Mouse (Mus musculus): ENCODE measurements around the gene Slc36a2.
A peak's percentile ranks its signal among the peaks of the same experiment; 100 is the strongest.

The Slc36a2 gene

DNA sequence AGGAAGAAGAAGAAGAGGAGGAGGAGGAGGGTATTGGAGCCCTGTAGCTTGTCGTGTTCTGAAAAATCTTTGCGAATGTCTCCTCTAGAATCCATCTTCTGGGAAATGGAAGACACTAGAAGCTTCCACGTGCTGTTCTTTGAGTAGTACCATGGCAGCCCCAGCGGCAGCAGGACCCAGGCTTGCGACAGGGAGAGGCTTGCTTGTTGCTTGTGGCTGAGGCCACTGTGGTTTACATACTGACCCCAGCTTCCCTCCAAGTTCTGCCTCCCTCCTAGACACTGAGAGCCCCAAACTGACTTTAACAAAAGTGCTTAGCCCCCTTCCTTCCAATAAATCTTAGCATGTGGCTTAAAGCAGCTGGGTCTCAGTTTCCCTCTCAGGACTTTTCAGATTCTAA, 631 bp downstream of the Slc36a2 start:
- no peak for DNase-seq (ENCODE audit: low spot score)

DNA sequence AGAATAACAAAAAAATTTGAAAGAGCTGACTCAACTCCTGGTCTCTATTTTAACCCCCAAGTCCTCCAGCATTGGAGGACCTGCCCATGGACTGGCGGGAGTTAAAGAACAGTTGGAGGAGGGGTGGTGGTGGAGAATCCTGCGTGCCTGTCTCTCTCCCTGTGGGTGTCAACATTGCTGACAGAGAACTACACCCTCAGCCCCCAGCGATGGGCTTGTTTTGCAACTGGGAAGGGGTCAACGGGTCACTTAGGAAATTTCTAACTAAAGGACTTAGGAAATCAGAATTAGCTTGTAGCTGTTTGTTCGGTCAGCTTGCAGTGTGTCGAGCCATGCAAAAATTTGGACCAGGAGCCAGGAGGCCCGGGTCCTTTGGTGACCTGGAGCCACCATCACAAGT, 1.8 kb downstream of the Slc36a2 start:
- no peak for DNase-seq (ENCODE audit: low spot score)

DNA sequence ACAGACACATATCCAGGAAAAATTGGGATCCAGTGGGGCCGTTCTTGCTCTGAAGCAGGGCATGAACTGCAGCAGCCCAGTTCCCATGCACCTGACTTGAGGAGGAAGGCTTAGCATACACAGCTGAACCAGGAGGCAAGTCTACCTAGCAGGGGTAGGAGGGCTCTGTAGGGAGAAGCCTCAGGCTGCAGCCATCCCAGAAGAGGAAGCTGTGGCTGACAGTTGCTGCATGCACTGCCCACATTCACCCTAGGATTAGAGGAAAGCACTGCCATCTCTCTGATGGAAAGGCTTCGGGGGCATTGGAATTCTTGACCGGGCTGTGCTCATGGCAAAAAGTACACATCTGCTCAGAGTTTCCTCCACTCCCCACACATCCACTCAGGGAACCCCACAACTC, 5.0 kb downstream of the Slc36a2 start:
- DNase-seq (ENCODE audit: low spot score) = no peak

DNA sequence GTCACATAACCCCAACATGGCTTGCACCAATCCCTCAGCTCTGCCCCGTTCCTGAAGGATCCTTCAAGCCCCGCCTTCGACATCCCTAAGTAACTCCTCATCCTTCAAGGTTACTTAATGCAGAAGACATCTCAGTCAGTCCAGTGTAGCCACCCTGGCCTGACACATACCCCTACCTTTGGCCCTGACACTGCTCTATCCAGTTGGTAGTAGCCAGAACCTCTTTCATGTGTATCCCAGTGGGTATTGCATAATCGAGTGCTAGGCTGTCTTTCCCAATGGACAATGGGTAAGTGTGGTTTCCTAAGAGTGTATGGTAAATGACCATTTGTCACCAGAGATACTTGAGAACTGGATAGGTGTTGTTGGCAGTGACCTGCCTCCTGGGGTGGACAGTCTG, 6.0 kb downstream of the Slc36a2 start:
- no peak for DNase-seq (ENCODE audit: low spot score)

DNA sequence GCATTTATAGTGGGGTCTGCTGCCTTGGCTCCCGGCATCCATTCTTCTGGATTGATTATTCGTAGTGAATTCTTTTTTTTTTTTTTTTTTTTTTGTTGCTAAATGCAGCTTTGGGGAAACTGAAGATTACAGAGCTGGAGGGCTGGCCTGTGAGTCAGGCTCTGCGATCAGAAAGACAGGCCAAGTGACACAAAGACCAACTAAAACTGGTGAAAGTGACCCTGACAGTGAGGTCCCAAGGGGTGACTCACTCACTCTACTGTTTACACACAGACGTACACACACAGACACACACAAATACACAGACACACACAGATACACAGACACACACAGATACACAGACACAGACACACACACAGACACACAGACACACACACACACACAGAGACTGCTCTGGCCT, 14.4 kb downstream of the Slc36a2 start:
- no peak for DNase-seq (ENCODE audit: low spot score)

DNA sequence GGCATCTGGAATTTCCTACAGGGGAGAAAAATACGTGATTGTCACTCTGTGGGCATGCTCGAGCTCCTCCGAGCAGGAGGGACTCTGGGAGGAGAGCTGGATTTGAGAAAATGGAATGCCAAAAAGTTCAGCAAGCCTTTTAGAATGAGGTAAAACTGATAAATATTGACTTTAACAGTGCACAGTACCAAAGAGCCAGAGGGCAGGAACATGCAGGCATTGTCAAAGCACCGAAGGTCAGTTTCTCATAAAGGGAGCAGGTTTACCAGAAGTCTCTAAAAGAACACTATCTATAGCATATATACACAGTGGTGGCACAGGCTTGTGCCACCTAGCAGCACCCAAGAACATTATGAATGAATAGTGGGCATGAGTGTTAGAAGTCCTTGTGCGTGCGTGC, 16.0 kb downstream of the Slc36a2 start:
- DNase-seq (ENCODE audit: low spot score) = no peak

DNA sequence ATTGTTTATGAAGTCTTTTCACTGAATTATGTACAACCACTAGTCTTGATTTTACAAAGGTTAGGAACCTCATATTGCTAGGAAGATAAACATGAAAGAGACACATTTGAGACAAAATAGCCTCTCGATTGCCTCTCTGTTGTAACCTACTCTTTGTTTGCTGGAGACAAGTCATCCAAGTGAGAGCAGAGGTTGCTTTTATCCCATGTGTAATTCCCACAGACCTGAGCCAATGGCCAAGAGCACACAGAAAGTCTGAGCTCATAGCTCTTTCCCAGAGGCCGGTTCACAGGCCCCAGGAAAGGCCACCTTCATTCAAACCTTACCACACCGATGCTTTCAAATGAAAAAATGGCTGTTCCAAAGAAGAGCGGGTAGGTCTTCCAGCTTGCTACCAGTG, 16.4 kb downstream of the Slc36a2 start:
- no peak for DNase-seq (ENCODE audit: low spot score)

DNA sequence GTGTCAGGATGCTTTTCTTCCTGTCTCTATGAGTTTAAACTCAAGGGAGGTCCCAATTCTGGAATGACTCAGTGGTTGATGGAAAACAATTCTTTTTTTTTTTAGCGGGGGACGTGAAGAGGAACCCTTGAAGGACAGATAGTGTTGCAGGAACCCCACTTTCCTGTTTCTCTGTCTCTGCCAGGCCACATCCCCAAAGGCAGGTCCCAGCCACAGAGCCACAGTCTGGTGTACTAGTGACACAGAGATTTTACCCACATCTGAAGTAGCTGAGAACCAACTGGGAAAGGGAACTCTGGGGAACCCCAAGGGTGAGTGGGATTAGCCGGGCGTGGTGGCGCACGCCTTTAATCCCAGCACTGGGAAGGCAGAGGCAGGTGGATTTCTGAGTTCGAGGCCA, 19.1 kb downstream of the Slc36a2 start:
- no peak for DNase-seq (ENCODE audit: low spot score)

DNA sequence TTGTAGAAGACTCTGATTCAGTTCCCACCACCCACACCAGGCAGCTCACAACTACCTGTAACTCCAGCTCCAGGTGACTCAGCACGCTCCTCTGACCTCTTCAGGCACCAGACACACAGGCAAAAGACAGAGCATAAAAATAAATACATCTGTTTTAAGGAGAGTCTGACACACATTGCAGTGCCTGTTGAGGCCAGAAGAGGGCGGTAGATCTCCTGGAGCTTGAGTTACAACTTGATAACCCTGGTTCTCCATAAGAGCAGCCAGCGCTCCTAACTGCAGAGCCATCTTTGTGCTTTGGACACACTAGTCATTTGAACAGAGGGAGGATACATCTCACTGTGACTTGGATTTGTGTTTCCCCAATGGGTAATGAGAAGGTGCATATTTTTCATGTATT, 20.2 kb downstream of the Slc36a2 start:
- DNase-seq (ENCODE audit: low spot score) = peak; percentile 58

DNA sequence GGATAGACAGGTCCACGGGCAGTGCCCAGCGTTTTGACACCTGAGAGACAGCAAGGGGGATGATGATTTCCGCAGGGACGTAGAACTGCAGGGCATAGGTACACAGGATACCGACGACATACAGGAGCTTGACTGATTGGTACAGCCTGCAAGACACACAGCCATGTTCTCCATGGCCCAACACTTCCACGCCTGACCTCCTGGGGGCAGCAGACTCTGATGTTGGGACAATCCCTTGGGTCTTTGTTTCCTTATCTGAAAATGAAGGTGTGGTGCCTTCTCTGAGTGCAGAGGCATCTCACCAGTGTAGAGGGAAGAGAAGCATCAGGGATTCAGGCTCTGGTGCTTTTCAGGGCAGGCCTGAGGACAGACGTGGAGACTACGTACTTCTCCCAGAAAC, 22.2 kb downstream of the Slc36a2 start:
- DNase-seq (ENCODE audit: low spot score) = peak; percentile 61

DNA sequence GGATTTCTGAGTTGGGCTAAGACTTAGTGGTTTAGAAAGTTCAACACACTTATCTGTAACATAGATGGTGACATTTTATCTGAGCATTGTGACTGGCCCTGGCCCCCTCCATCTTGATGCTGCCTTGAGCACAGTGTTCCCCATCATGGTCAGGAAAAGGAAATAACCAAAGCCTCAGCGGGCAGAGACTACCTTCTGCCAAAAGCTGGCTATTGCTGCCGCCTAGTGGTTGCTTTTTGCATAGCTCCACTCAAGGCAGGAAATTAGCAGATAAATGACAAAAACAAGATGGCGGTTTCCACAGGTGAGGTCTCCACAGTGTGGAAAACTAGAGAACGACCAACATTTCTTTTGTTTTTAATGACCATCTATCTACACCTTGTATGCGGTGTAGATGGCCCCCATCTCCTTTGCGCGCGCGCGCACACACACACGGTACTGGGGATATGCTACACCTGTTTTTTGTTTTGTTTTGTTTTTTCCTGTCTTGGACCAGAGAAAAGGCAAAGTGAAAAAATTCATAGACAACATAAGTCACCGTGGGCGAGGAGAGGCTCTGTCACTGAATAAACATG, 26.0 kb downstream of the Slc36a2 start:
- DNase-seq (ENCODE audit: low spot score) = peak; percentile 83

DNA sequence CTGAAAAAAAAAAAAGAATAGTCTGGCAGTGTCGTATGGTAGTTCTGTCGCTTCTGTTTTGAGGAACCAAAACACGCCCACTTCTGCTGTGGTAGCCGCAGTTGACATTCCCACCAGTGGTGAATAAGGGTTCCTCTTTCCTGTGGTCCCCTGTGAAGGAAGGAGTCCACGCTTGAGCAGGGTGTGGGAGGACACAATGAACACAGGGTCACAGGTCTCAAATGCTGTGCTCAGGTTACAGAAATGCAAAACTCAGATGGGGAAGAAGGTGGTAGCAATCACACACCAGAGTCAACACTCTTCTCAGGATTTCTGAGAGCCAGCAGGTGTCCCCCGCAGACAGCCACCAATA, 29.8 kb downstream of the Slc36a2 start:
- no peak for DNase-seq (ENCODE audit: low spot score)

DNA sequence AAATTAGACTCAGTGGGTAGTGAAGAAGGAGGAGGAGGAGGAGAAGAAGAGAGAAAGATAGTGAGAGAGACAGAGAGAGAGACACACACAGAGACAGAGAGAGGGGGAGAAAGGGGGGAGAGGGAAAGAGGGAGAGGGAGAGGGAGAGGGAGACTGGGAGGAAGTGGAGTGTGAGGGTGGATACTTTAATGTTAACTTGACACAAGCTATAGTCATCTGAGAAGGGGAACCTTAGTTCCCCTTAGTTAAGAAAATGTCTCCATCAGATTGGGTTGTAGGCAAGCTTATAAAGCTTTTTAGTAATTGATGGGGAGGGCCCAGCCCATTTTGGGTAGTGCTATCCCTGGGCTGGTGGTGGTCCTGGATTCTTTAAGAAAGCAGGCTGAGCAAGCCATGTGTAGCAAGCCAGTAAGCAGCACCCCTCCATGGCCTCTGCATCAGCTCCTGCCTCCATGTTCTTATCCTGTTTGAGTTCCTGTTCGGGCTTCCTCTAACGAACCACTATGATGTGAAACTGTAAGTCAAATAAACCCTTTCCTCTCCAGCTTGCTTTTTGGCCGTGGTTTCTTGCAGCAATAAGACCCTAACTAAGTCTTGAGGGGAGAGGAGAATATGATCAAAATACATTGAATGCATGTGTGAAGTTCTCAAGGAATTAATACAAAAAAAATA, 30.3 kb downstream of the Slc36a2 start:
- no peak for DNase-seq (ENCODE audit: low spot score)

DNA sequence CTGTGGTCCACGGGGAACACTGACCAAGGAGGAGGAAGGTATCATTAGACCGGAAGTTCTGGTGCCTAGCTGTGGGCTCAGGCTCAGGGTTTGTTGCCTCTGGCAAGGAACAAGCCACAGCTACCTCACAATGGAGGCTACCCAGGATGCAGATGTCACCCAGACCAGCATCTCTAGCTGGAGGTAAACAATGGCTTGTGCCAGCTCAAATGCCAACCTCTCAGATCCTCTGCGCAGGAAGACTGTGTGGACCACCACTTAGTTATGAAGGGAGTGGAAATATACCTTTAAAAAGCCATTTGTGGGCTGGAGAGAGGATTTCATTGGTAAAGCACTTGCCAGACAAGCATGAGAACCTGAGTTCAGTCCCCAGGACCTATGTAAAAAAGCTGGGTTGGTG, 33.3 kb downstream of the Slc36a2 start, which contains the start of gene Slc36a3:
Gene Slc36a3, minus strand, starts transcription at position 101 of the 400 bp plus-strand sequence.
- DNase-seq (ENCODE audit: low spot score) = no peak

DNA sequence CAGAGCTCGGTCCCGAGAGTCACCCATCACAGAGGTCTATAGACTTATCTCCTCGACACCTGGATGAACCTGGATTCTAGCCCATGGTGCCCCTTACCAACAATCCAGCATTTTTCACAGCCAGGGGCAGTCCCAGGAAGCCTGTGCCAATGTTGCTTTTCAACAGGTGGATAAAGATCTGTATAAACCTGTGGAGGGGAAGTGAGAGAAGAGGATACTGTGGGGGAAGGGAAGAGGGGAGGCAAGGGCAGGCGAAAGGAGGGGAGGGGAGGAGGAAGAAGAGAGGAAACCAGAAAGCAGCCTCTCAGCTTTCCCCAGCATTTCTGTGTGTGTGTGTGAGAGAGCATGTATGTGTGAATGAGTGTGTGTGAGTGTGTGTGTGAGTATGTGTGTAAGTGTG, 36.4 kb downstream of the Slc36a2 start:
- DNase-seq (ENCODE audit: low spot score) = no peak

DNA sequence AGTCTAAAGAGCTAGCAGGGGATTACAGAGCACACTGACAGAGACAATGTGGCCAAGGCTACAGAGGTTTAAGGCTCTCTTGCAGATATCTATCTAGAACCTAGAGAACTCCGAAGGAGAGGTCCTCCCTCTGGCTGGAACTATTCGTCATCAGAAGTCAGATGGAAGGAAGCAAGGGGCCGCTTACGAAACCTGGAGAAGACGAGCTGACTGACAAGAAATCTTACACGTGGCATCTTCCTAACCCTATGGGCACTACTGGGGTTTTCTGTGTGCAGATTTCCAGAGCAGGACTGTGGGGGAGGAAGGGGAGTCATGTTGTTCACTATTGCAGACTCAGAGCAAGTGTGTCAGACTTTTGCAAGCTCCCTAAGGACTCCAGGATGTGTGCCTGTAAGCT, 37.5 kb downstream of the Slc36a2 start:
- no peak for DNase-seq (ENCODE audit: low spot score)

DNA sequence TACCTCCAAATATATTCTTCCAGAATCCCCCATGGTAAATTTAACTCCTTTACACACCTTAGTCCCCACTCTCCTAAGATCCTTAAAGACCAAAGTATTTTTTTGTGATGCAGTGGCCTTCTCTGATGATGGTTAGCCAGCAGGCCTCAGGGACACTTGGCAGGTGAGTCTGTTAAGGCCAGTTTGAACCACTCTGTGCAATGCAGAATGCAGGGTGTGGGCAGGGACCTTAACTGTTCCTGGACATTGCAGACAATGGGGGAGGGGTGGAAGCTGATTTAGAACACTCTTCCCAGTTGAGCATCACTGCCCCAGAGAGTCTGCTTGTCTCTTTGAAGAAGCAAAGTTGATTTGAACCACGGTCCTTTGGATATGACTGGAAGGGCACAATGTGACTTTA, 38.0 kb downstream of the Slc36a2 start:
- DNase-seq (ENCODE audit: low spot score) = no peak

DNA sequence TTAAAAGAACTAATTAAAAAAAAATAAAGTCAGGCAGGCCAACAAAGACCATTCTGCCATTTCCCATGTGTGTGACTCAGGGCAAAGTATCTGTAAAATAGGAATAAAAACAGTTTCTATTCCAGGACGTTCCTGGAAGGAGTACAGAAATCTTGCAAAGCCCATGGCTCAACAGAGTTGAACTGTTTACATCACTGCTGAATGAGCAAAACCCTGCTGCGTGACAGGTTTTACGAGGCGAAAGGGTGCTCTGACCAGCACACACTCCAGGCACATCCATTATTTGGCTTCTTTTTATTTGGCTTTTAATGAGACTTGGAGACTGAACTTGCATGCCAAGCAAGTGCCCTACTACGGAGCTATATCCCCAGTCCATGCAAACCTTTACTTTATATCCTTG, 40.9 kb downstream of the Slc36a2 start:
- DNase-seq (ENCODE audit: low spot score) = no peak

DNA sequence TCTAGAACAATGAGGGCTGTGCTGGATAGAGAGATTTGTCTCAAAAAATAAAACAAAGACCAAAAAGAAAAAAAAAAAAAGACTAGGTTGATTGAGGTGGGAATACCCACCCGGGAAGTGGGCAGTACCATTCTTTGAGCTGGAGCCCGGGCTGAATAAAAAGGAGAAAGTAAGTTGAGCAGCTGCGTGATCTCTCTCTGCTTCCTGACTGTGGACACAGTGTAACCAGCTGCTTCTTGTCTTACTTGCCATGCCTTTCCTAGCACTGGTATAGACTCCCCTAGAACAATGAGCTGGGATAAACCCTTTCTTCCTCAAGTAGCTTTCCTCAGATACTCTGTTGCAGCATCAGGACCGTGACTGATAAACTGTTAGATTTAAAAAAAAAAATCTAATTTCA, 43.4 kb downstream of the Slc36a2 start:
- no peak for DNase-seq (ENCODE audit: low spot score)

DNA sequence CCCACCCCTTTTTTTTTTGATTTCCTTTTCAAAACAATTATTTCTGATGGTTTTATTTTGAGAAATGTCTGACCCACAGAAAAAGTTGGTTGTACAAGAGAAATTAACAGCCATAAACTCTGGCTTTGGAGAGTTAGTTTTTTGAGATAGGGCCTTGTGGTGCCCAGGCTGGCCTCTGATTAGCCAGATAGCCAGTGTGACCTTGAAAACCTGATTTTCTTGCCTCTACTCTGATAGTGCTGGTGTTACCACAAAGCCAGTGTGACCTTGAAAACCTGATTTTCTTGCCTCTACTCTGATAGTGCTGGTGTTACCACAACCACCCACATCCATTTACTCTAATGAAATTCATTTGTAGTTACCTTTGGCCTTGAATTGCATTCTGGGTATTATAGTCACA, 47.2 kb downstream of the Slc36a2 start:
- DNase-seq (ENCODE audit: low spot score) = no peak

DNA sequence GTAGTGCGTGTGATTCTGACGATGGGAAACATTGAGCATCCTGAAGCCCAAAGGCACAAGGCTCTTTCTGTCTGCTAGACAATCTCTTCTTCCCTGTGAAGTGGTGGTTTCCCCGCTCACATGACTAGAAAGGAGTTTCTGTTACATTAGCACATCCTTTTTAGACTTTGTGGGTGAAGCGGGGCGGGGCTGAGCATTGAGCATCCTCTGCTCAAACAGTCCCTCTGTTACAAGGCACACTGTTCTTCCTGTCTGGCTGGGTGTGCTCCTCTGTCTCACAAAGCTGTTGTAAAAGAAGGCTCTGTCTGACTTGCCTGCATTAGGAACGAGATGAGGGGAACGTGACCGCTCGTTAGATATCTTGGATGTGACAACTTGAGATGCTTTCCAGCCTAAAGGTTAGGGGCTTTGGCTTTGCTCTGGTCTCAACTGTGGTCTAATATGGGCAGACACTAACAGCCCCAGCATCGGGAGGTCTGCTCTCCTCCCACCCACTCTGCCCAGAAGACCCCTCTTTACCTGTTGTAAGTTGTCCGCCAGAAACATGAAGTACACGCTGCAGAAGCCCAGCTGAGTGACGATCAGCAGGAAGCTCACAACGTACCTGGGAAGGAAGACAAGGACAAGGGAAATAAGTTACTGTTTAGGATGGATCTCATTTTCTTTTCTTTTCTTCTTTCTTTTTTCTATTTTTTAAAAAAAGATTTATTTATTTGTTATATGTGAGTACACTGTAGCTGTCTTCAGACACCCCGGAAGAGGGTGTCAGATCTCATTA, 47.9 kb downstream of the Slc36a2 start:
- DNase-seq (ENCODE audit: low spot score) = no peak

DNA sequence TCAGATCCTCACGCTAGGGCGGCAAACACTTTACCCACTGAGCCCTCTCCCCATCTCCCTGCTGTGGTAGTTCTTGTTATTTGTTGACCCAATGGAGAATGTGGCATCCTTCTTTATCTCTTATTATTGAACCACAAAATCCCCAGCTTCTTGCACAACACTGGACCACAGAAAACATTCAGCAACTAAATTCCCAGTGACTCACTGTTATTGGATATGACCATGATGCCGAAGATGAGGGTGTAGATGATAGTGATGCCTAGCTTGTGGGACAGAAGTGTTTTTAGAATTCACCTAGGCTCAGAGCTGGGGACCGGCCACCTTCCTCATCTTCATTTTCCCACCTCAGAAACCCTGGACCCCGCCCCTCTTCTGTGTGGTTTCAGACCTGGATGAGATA, 50.0 kb downstream of the Slc36a2 start:
- DNase-seq (ENCODE audit: low spot score) = no peak

DNA sequence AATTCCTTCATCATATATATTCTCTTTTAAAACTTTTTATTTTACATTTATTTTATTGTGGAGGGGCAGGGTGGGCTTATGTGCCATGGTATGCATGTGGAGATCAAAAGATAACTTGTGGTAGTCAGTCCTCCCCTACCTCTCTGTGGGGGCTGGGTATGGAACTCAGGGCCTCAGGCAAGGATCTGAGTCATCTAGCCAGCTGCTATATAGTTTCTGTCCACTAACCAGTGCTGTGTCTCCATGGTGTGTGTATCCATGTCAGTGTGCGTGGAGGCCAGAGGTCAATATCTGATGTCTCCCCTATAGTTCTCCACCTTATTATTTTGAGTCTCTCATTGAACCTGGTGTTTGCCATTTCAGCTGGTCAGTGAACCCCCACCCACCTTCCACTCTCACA, 50.5 kb downstream of the Slc36a2 start:
- no peak for DNase-seq (ENCODE audit: low spot score)

DNA sequence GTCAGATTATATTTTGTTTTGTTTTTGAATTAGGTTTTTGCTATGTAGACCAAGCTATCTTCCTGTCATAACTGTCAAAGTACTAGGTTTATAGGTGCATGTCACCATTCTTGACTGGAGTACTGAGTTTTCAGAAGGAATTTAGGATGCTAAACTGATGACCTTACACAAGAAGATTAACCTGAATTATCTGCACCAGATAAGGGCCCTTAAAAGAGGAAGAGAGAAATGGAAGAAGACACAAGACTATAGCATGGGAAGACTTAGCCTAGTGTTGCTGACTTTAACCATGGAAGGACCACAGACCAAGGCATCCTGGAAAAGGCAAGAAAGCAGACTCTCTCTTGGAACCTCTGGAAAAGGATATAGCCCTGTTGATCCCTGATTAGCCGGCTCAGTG, 51.7 kb downstream of the Slc36a2 start:
- DNase-seq (ENCODE audit: low spot score) = no peak
